Mouse (Mus musculus) C2C12 (cell line): Measurements from ENCODE around the gene Hist3h2a. TPM values are rescaled to one million over a fixed set of nuclear protein-coding genes. Genes with fewer than 3 reads are reported as not detected.
A peak's percentile ranks its signal among the peaks of the same experiment; 100 is the strongest.

ENCODE experiments used
- H3K27me3 ChIP-seq: one replicate; pipeline ENCODE4 v1.6.1; 2011; ENCODE audit not compliant: control insufficient read depth, insufficient read depth, insufficient read length
- H3K36me3 ChIP-seq: one replicate; pipeline ENCODE4 v1.6.1; 2011; ENCODE audit not compliant: control insufficient read depth, insufficient read depth
- H3K4me3 ChIP-seq: one replicate; pipeline ENCODE4 v1.5.1; 2011; ENCODE audit warnings: mild to moderate bottlenecking, control low read depth; ENCODE audit not compliant: poor library complexity, insufficient read depth, severe bottlenecking
- H3K79me2 ChIP-seq: one replicate; pipeline ENCODE4 v1.6.1; 2011; ENCODE audit not compliant: control insufficient read depth, insufficient read depth
- H3K79me3 ChIP-seq: one replicate; pipeline ENCODE4 v1.6.1; 2011; ENCODE audit warnings: low read depth, control low read depth
- H3ac ChIP-seq: one replicate; pipeline ENCODE3; 2011; ENCODE audit warnings: low read depth; ENCODE audit not compliant: control insufficient read depth, insufficient read length
- CEBPB ChIP-seq: IDR thresholded peaks from one replicate; pipeline ENCODE4 v1.6.1; 2011; ENCODE audit warnings: low read depth, mild to moderate bottlenecking, control low read depth, moderate library complexity
- CTCF ChIP-seq: IDR thresholded peaks from one replicate; pipeline ENCODE4 v1.5.1; 2011; ENCODE audit not compliant: control insufficient read depth, insufficient read depth, insufficient read length
- FOSL1 ChIP-seq: IDR thresholded peaks from one replicate; pipeline ENCODE4 v1.8.0; 2011; ENCODE audit warnings: mild to moderate bottlenecking, low read length; ENCODE audit not compliant: poor library complexity, insufficient read depth, severe bottlenecking
- MAX ChIP-seq: IDR thresholded peaks from one replicate; pipeline ENCODE4 v1.6.1; 2011; ENCODE audit warnings: mild to moderate bottlenecking, control low read depth
- MYOD1 ChIP-seq: IDR thresholded peaks from one replicate; pipeline ENCODE4 v1.6.1; 2011; ENCODE audit warnings: low read depth; ENCODE audit not compliant: control insufficient read depth, insufficient read length
- MYOG ChIP-seq: IDR thresholded peaks from one replicate; pipeline ENCODE4 v1.6.1; 2011; ENCODE audit not compliant: control insufficient read depth, insufficient read length; ENCODE audit errors: extremely low read depth
- USF1 ChIP-seq: IDR thresholded peaks from one replicate; pipeline ENCODE4 v1.6.1; 2011; ENCODE audit warnings: low read depth, mild to moderate bottlenecking, control low read depth, moderate library complexity
- polyA plus RNA-seq: library from polyadenylated mRNA; unstranded; fragments of >200 nt; fragmentation: generic; extraction: Trizol; gene quantifications from one replicate; pipeline ENCODE4 v1.2.1, GENCODE M21; 2012; ENCODE audit warnings: missing spikeins

The Hist3h2a gene
- polyA plus RNA-seq, 1 experiment = 11.4 TPM

- no peak overlapping the region for H3K4me3 ChIP-seq
- H3ac ChIP-seq = peak overlapping the region; percentile 20
- H3K27me3 ChIP-seq = no peaks in the 10 kb centered on the region
- TF ChIP-seq CEBPB = no peak
- no peak for TF ChIP-seq MYOD1
- TF ChIP-seq CTCF = no peak
- TF ChIP-seq MAX = no peak
- no peak for TF ChIP-seq USF1
- TF ChIP-seq MYOG = no peak
- TF ChIP-seq FOSL1 = no peak
- peaks cover 42% of the 10 kb centered on the region for H3K79me3 ChIP-seq
- peaks cover 27% of the 10 kb centered on the region for H3K36me3 ChIP-seq
- peaks cover 66% of the 10 kb centered on the region for H3K79me2 ChIP-seq
Observed at GRCm38 (mm10) chr11:58980381-58980990, 26.0 kb downstream of the Hist3h2a start.

- H3K79me2 ChIP-seq = peaks cover 53% of the 10 kb centered on the region
- H3K4me3 ChIP-seq = no peak overlapping the region
- peaks cover 36% of the 10 kb centered on the region for H3K79me3 ChIP-seq
- H3K36me3 ChIP-seq = peaks cover 39% of the 10 kb centered on the region
- TF ChIP-seq MYOG (no peak), MYOD1 (peak; percentile 79), CTCF (peak; percentile 75), MAX (no peak)
- H3ac ChIP-seq = peak overlapping the region; percentile 10
- H3K27me3 ChIP-seq = no peaks in the 10 kb centered on the region
Observed at GRCm38 (mm10) chr11:58981541-58982447, 27.3 kb downstream of the Hist3h2a start.

DNA sequence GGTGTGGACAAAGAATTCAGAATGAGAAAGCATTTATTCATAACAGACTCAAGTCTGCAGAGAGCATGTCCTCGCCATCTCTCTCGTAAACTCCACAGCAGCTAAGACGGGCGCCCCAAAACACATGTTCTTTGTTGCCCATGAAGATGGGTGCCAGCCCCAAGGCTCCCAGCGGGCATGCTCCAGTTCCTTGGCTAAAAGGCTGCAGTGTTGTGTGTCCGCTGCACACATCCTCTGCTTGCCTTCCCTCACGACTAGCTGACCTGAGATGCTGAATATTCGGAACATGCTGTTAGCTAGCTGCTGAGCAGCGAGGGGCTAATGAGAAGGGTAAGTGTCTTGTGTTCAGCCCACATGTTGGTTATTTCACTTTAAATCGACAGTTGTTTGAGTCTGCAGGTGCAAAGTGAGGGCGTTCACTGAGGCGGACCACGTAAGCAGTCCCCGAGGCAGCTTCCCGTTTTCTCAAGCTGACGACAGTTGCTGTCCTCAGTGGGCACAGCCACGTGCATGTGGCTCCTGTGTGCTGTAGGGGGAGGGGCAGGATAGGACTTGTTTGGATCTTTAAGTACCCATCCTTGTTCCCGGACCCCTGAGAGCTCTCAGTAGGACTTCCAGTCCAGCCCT lies 28.1 kb downstream of the Hist3h2a start:
- peaks cover 33% of the 10 kb centered on the region for H3K79me3 ChIP-seq
- TF ChIP-seq CTCF (no peak), MYOD1 (no peak), CEBPB (no peak), USF1 (no peak), MAX (no peak)
- H3ac ChIP-seq = no peak overlapping the region
- no peak overlapping the region for H3K4me3 ChIP-seq
- H3K79me2 ChIP-seq = peaks cover 45% of the 10 kb centered on the region
- H3K36me3 ChIP-seq = peaks cover 47% of the 10 kb centered on the region
- H3K27me3 ChIP-seq = no peaks in the 10 kb centered on the region

GRCm38 (mm10) chr11:58983691-58984341 lies 29.3 kb downstream of the Hist3h2a start:
- peaks cover 33% of the 10 kb centered on the region for H3K79me2 ChIP-seq
- peaks cover 26% of the 10 kb centered on the region for H3K79me3 ChIP-seq
- no peak overlapping the region for H3K4me3 ChIP-seq
- H3K36me3 ChIP-seq = peaks cover 51% of the 10 kb centered on the region
- H3K27me3 ChIP-seq = no peaks in the 10 kb centered on the region
- H3ac ChIP-seq = no peak overlapping the region
- TF ChIP-seq MYOD1 = no peak
- TF ChIP-seq USF1 = no peak
- no peak for TF ChIP-seq FOSL1
- no peak for TF ChIP-seq CEBPB
- TF ChIP-seq MYOG = no peak
- no peak for TF ChIP-seq CTCF
- no peak for TF ChIP-seq MAX

DNA sequence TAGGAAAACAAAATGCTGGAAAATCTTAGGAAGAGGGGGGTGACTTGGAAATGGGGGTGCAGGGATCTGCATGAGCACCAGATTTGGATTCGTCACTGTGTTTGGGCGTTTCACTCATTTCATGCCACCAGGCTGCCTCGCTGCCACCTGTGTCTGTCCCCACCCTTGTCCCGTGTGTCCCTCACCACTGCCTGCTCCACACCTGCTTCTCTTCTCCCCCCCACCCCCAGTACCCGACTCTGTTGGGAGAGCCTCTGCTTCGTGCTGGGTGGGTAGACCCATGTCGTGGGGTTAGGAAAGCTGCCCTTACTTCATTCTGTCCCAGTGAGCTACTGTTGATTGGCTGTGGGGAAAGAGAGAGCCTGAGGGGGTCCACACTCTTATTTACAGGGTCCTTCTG lies 30.2 kb downstream of the Hist3h2a start:
- Histone ChIP-seq H3K27me3 (no peaks in the 10 kb centered on the region), H3K79me3 (peaks cover 19% of the 10 kb centered on the region), H3K4me3 (no peak overlapping the region), H3K36me3 (peaks cover 60% of the 10 kb centered on the region), H3ac (no peak overlapping the region), H3K79me2 (peaks cover 24% of the 10 kb centered on the region)
- TF ChIP-seq CTCF (no peak), MYOG (no peak), CEBPB (no peak), FOSL1 (no peak), MAX (no peak), USF1 (no peak), MYOD1 (no peak)
